8 mouse cellular contexts compared by ENCODE assay signal in the genomic region with DNA sequence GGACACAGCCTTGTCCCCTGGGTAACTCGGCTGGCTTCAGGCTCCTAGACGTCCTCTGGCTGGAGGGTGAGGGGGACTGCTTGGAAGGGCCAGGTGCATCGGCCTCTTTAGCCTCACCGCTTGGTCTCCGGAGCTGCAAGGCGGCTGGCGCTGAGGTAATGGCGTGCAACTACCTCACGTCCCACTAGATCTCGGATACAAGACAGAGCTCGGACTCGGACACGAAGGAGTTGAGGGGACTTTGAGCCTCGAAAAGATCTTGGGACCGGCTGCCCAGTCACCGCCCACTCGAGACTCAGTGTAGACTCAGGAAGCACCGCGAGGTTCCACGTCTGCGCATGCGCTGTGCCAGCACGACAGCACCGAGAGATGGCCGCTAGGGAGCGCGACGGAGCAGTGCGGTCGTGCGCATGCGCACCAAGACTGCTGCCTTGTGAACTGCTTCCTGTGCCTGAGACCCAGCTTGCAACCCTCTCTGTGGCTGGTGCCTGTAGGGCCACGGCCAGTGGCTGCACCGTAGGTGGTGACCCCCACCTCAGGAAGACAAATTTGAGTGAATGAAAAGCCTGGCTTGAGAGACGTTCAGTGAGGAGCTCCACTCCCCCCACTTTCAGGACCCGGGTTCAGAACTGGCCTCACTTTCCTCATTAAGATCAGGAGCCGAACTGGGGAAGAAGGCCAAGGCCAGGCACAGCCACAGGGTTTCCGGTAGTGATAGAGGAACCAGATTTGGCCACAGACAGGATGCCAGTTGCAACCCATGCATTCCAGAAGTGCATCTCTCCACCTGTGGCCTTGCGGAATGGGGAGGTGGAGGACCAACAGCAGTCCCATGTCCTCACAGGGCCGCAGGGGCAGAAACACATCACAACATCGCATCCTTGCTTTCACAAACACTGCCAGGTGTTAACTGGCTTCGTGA. TPM values are rescaled to one million over a fixed set of nuclear protein-coding genes. Genes with fewer than 3 reads are reported as not detected.
A peak's percentile ranks its signal among the peaks of the same experiment; 100 is the strongest.
DNase-seq lines count a peak whose midpoint lies in the region; ATAC-seq and TF ChIP-seq lines count a peak whose summit lies in the region.

No protein-coding gene starts in this region.

- TF ChIP-seq POLR2A in CH12.LX (IDR thresholded peaks at IDR 0.05; ENCODE audit: low read depth, low read length), result peak; percentile 95

- peak; percentile 91 to 98 for TF ChIP-seq CTCF in CH12.LX (conservative IDR thresholded peaks at IDR 0.05 in 1 of 2, IDR thresholded peaks at IDR 0.05 in 1 of 2; ENCODE audit: low read depth in 2 of 2, low read length in 2 of 2)

- H3K9me3 ChIP-seq in CH12.LX (replicated peaks; ENCODE audit: low read length), result no peaks in the 10 kb centered on the region
- no peaks in the 10 kb centered on the region for H3K9me3 ChIP-seq in forebrain, embryonic 12.5 days
- H3K9me3 ChIP-seq in heart, embryonic 16.5 days (replicated peaks; ENCODE audit: control insufficient read depth, low read length), result no peaks in the 10 kb centered on the region
- no peaks in the 10 kb centered on the region for H3K9me3 ChIP-seq in liver, embryonic 13.5 days (replicated peaks)
- no peaks in the 10 kb centered on the region for H3K9me3 ChIP-seq in stomach, embryonic 14.5 days (ENCODE audit: control insufficient read depth, low read depth, low read length)

- H3K4me1 ChIP-seq in CH12.LX (ENCODE audit: control insufficient read depth in 1 of 2, insufficient read depth in 2 of 2), result peaks cover 15 to 62% of the 10 kb centered on the region in 2 experiments
- peaks cover 8% of the 10 kb centered on the region for H3K4me1 ChIP-seq in forebrain, embryonic 12.5 days
- H3K4me1 ChIP-seq in heart, embryonic 16.5 days (ENCODE audit: control insufficient read depth, insufficient read depth, low read length), result peaks cover 9% of the 10 kb centered on the region
- H3K4me1 ChIP-seq in liver, embryonic 13.5 days (replicated peaks), result peaks cover 15% of the 10 kb centered on the region
- peaks cover 8% of the 10 kb centered on the region; the same call in 1 of the 2 replicates for H3K4me1 ChIP-seq in stomach, embryonic 14.5 days (ENCODE audit: control insufficient read depth, insufficient read depth, low read length)

- H3K27ac ChIP-seq in CH12.LX (ENCODE audit: insufficient read depth, low read depth), result peak overlapping the region; percentile 82
- peak overlapping the region; percentile 42; the same call in 1 of the 2 replicates for H3K27ac ChIP-seq in forebrain, embryonic 12.5 days
- peak overlapping the region; percentile 73 for H3K27ac ChIP-seq in heart, embryonic 16.5 days (ENCODE audit: low read length)
- H3K27ac ChIP-seq in liver, embryonic 13.5 days, result peak overlapping the region; percentile 68
- H3K27ac ChIP-seq in stomach, embryonic 14.5 days (ENCODE audit: low read length), result peak overlapping the region; percentile 68

- in situ Hi-C loops in CH12.LX (cut with MboI; ENCODE audit: low pct_ligation_motif_present, low pct_unique_long_range_greater_than_20kb, low sequenced_read_pairs), result loop anchor here (5.0 kb wide), 2 partner anchors 137 to 168 kb away; no protein-coding TSS in a partner anchor

- peak overlapping the region; percentile 65 for H3K9ac ChIP-seq in CH12.LX (ENCODE audit: insufficient read depth, low read depth)
- peak overlapping the region; percentile 75 for H3K9ac ChIP-seq in forebrain, embryonic 12.5 days
- peak overlapping the region; percentile 84 for H3K9ac ChIP-seq in heart, embryonic 16.5 days (ENCODE audit: low read length)
- peak overlapping the region; percentile 79 for H3K9ac ChIP-seq in liver, embryonic 13.5 days
- peak overlapping the region; percentile 51 for H3K9ac ChIP-seq in stomach, embryonic 14.5 days (replicated peaks; ENCODE audit: low read depth, low read length)

- no peak for TF ChIP-seq EP300 in CH12.LX (IDR thresholded peaks at IDR 0.05; ENCODE audit: low read length)

- DNase-seq in CH12.LX (ENCODE audit: extremely low read depth), result peak; percentile 98
- DNase-seq in kidney, postnatal 25 days, result peak; percentile 95
- peak; percentile 88 for DNase-seq in liver, embryonic 13.5 days
- DNase-seq in natural killer cell, adult 2 months (ENCODE audit: low spot score in 2 of 2), result peak; percentile 97 to 98

- H3K36me3 ChIP-seq in CH12.LX (replicated peaks in 1 of 2; ENCODE audit: control insufficient read depth in 1 of 2, insufficient read depth in 1 of 2, low read length in 1 of 2), result peaks cover 4 to 26% of the 10 kb centered on the region in 2 experiments
- H3K36me3 ChIP-seq in forebrain, embryonic 12.5 days (replicated peaks), result no peaks in the 10 kb centered on the region
- H3K36me3 ChIP-seq in heart, embryonic 16.5 days (ENCODE audit: control insufficient read depth, insufficient read depth), result peaks cover 10% of the 10 kb centered on the region; the same call in 1 of the 2 replicates
- no peaks in the 10 kb centered on the region for H3K36me3 ChIP-seq in liver, embryonic 13.5 days
- H3K36me3 ChIP-seq in stomach, embryonic 14.5 days (ENCODE audit: control insufficient read depth, insufficient read depth, low read length), result no peaks in the 10 kb centered on the region

- peak overlapping the region; percentile 59 for H3K4me2 ChIP-seq in CH12.LX (ENCODE audit: insufficient read depth, low read depth, poor library complexity, severe bottlenecking)
- H3K4me2 ChIP-seq in forebrain, embryonic 12.5 days, result peak overlapping the region; percentile 71
- peak overlapping the region; percentile 83 for H3K4me2 ChIP-seq in heart, embryonic 16.5 days (ENCODE audit: low read depth, low read length)
- peak overlapping the region; percentile 86 for H3K4me2 ChIP-seq in liver, embryonic 13.5 days
- peak overlapping the region; percentile 61 for H3K4me2 ChIP-seq in stomach, embryonic 14.5 days (replicated peaks; ENCODE audit: low read depth, low read length)

- H3K79me2 ChIP-seq in CH12.LX (replicated peaks; ENCODE audit: control insufficient read depth, extremely low read depth, insufficient read depth, poor library complexity, severe bottlenecking), result no peaks in the 10 kb centered on the region

- H3K27me3 ChIP-seq in CH12.LX (replicated peaks), result no peaks in the 10 kb centered on the region
- H3K27me3 ChIP-seq in forebrain, embryonic 12.5 days, result no peaks in the 10 kb centered on the region
- H3K27me3 ChIP-seq in heart, embryonic 16.5 days (ENCODE audit: control insufficient read depth, insufficient read depth, low read length), result no peaks in the 10 kb centered on the region
- no peaks in the 10 kb centered on the region for H3K27me3 ChIP-seq in liver, embryonic 13.5 days
- no peaks in the 10 kb centered on the region for H3K27me3 ChIP-seq in stomach, embryonic 14.5 days (ENCODE audit: control insufficient read depth, insufficient read depth, low read length)

- dilution Hi-C loops in CH12.LX (cut with MboI; ENCODE audit: extremely low pct_ligation_motif_present, extremely low pct_unique_long_range_greater_than_20kb, low sequenced_read_pairs), result no loop called here

- no peak; the same call in 1 of the 2 replicates for TF ChIP-seq RAD21 in CH12.LX (IDR thresholded peaks at IDR 0.05; ENCODE audit: low read depth, low read length)

- ATAC-seq in cerebellum, adult (ENCODE audit: insufficient number of reproducible peaks, low FRiP score, low TSS enrichment), result peak; percentile 94
- peak; percentile 94 for ATAC-seq in forebrain, embryonic 12.5 days (ENCODE audit: low FRiP score)
- peak; percentile 86 for ATAC-seq in heart, embryonic 16.5 days (replicated peaks; ENCODE audit: extremely low read depth, insufficient read depth, low FRiP score)
- peak; percentile 92 for ATAC-seq in liver, embryonic 13.5 days (ENCODE audit: low read depth)
- peak; percentile 92 for ATAC-seq in stomach, embryonic 14.5 days (ENCODE audit: insufficient number of reproducible peaks, insufficient read depth, low FRiP score, low read depth)

- H3K4me3 ChIP-seq in CH12.LX (replicated peaks in 1 of 3; ENCODE audit: low read depth in 2 of 3, low read length in 2 of 3, poor library complexity in 1 of 3), result peak overlapping the region; percentile 65 to 82 (median 69)
- H3K4me3 ChIP-seq in forebrain, embryonic 12.5 days (replicated peaks), result peak overlapping the region; percentile 59
- peak overlapping the region; percentile 69 for H3K4me3 ChIP-seq in heart, embryonic 16.5 days (ENCODE audit: low read length)
- H3K4me3 ChIP-seq in liver, embryonic 13.5 days (replicated peaks), result peak overlapping the region; percentile 65
- H3K4me3 ChIP-seq in stomach, embryonic 14.5 days (ENCODE audit: low read depth, low read length), result peak overlapping the region; percentile 43

- 16% methylated on average over 42 of the region's 42 CpGs for WGBS in forebrain, embryonic 12.5 days
- 16% methylated on average over 42 of the region's 42 CpGs for WGBS in heart, embryonic 16.5 days
- 10% methylated on average over 42 of the region's 42 CpGs for WGBS in liver, embryonic 13.5 days (ENCODE audit: insufficient replicate concordance)
- 16% methylated on average over 42 of the region's 42 CpGs for WGBS in stomach, embryonic 14.5 days

TF ChIP-seq in CH12.LX, 34 proteins besides CTCF, POLR2A, EP300 and RAD21 (continues in another document):
- peak; percentile 54; the same call in 1 of the 2 replicates for TF ChIP-seq POLR2AphosphoS2 (IDR thresholded peaks at IDR 0.05; ENCODE audit: low read depth, low read length)
- peak; percentile 99 for TF ChIP-seq NRF1 (IDR thresholded peaks at IDR 0.05; ENCODE audit: low read depth, low read length)
- peak; percentile 48 for TF ChIP-seq SMC3 (IDR thresholded peaks at IDR 0.05; ENCODE audit: low read depth, low read length)
- peak; percentile 79 for TF ChIP-seq TBP (conservative IDR thresholded peaks at IDR 0.05; ENCODE audit: low read depth, low read length)
- peak; percentile 88 for TF ChIP-seq CHD2 (IDR thresholded peaks at IDR 0.05; ENCODE audit: low read length)
- TF ChIP-seq CHD1 (IDR thresholded peaks at IDR 0.05; ENCODE audit: low read depth, low read length), result no peak
- TF ChIP-seq E2F4 (IDR thresholded peaks at IDR 0.05; ENCODE audit: insufficient replicate concordance, low read depth, low read length), result no peak
- peak; percentile 76; the same call in 1 of the 2 replicates for TF ChIP-seq MYC (IDR thresholded peaks at IDR 0.05; ENCODE audit: low read depth, low read length)
- TF ChIP-seq IRF4 (IDR thresholded peaks at IDR 0.05; ENCODE audit: low read depth, low read length), result no peak; the same call in none of the 2 replicates
- TF ChIP-seq BHLHE40 (IDR thresholded peaks at IDR 0.05; ENCODE audit: low read depth, low read length), result no peak
- no peak for TF ChIP-seq UBTF (IDR thresholded peaks at IDR 0.05; ENCODE audit: low read depth, low read length)
- no peak for TF ChIP-seq GABPA (IDR thresholded peaks at IDR 0.05; ENCODE audit: insufficient replicate concordance, low read depth, low read length)

RNA-seq across cellular contexts. Expression of a gene that starts 54.8 kb away (rescaled TPM):
- total RNA-seq in CH12.LX (2012; rRNA removed) (2.2 and 3.1 TPM in 2 replicates), CH12.LX (2014; rRNA removed) (1.0 and 1.1 TPM in 2 replicates)
- 0.97 and 1.2 TPM in 2 replicates for polyA plus RNA-seq in CH12.LX (2012; ENCODE audit: insufficient read length, low read depth)
- polyA plus RNA-seq in forebrain, embryonic 12.5 days (2016; fragmentation: Nextera tagmentation; extraction: Ambion mirVana), result 1.4 and 1.8 TPM in 2 replicates
- polyA plus RNA-seq in heart, embryonic 16.5 days (2015; fragmentation: Nextera tagmentation; extraction: Ambion mirVana), result 1.1 and 1.6 TPM in 2 replicates
- polyA plus RNA-seq in liver, embryonic 13.5 days (2015; fragmentation: Nextera tagmentation; extraction: Ambion mirVana), result 0.63 and 0.66 TPM in 2 replicates
- 1.2 and 1.4 TPM in 2 replicates for polyA plus RNA-seq in stomach, embryonic 14.5 days (2014; fragmentation: Nextera tagmentation; extraction: Ambion mirVana)

Comparison
In these comparisons a context has a peak if more than half of its experiments do, and no peak if none do; other contexts are left out.
1. Peak in every context shown above with its lines: DNase-seq, ATAC-seq, H3K4me3 ChIP-seq and H3K27ac ChIP-seq.